Mouse (Mus musculus) cerebellum, adult 11 months (tissue): ENCODE measurements around the gene Rad21l.
"Not testable (repeated sequence)": the region's sequence is repeated elsewhere in the genome, so short reads cannot be mapped to it uniquely, and the experiment has no call there.

ENCODE experiments used
- DNase-seq: peaks from one replicate; pipeline ENCODE4 v3.0.0; 2022

The Rad21l gene

GRCm38 (mm10) chr2:151628011-151628410, 40.3 kb downstream of the Rad21l start:
- no peak for DNase-seq

- DNase-seq: no peak
Measured at GRCm38 (mm10) chr2:151626296-151626695, 42.0 kb downstream of the Rad21l start.

- no peak for DNase-seq
Measured at GRCm38 (mm10) chr2:151623776-151624175, 44.6 kb downstream of the Rad21l start.

- no peak for DNase-seq
Measured at GRCm38 (mm10) chr2:151616551-151617329, 51.6 kb downstream of the Rad21l start.

GRCm38 (mm10) chr2:151615779-151616178, 52.6 kb downstream of the Rad21l start:
- not testable (repeated sequence) for DNase-seq

GRCm38 (mm10) chr2:151609974-151610373, 58.4 kb downstream of the Rad21l start:
- no peak for DNase-seq

GRCm38 (mm10) chr2:151608435-151608834, 59.9 kb downstream of the Rad21l start:
- DNase-seq: peak; percentile 71

- peak; percentile 35 for DNase-seq
Measured at GRCm38 (mm10) chr2:151605437-151605987, 62.8 kb downstream of the Rad21l start.

GRCm38 (mm10) chr2:151603630-151604029, 64.7 kb downstream of the Rad21l start:
- DNase-seq: no peak

GRCm38 (mm10) chr2:151602106-151602505, 66.2 kb downstream of the Rad21l start:
- DNase-seq: no peak

- DNase-seq: no peak
Measured at GRCm38 (mm10) chr2:151598068-151598467, 70.3 kb downstream of the Rad21l start.
